Mouse (Mus musculus) limb, embryonic 10.5 days (tissue): ENCODE results near the gene Fam83f. TPM values are rescaled to one million over a fixed set of nuclear protein-coding genes. Genes with fewer than 3 reads are reported as not detected.

Experiments used
- DNase-seq: peaks from one replicate; pipeline ENCODE4 v3.0.0-alpha.2; 2017; ENCODE audit warnings: low spot score
- H3K27ac ChIP-seq: fragments of 300-500 bp; sonication (generic); 2 replicates; pipeline ENCODE4 v1.5.1; 2016; ENCODE audit warnings: mild to moderate bottlenecking
- H3K27me3 ChIP-seq: fragments of 300-500 bp; sonication (generic); 2 replicates; pipeline ENCODE4 v1.6.1; 2016; ENCODE audit warnings: low read depth, mild to moderate bottlenecking; ENCODE audit not compliant: poor library complexity, severe bottlenecking
- H3K36me3 ChIP-seq: fragments of 300-500 bp; sonication (generic); 2 replicates; pipeline ENCODE4 v1.6.1; 2016; ENCODE audit warnings: mild to moderate bottlenecking, moderate library complexity
- H3K4me1 ChIP-seq: fragments of 300-500 bp; sonication (generic); 2 replicates; pipeline ENCODE4 v1.6.1; 2016
- H3K4me3 ChIP-seq: fragments of 300-500 bp; sonication (generic); 2 replicates; pipeline ENCODE4 v1.5.1; 2016; ENCODE audit warnings: mild to moderate bottlenecking, moderate library complexity
- H3K9me3 ChIP-seq: fragments of 300-500 bp; sonication (generic); replicated peaks from 2 replicates; pipeline ENCODE4 v1.6.1; 2016; ENCODE audit warnings: mild to moderate bottlenecking
- WGBS: fragments of 180-500 bp; shearing (Covaris S2); methylation state at CpG from one replicate; pipeline ENCODE4 v1.1.7; 2016; 5-methylcytosine and 5-hydroxymethylcytosine counted together
- polyA plus RNA-seq: library from polyadenylated mRNA; unstranded; fragments of >200 nt; fragmentation: Nextera tagmentation; extraction: Ambion mirVana; gene quantifications from 2 replicates; pipeline ENCODE4 v1.2.1, GENCODE M21; 2016

The Fam83f gene
- polyA plus RNA-seq, result 0.98 and 1.2 TPM in 2 replicates

DNA sequence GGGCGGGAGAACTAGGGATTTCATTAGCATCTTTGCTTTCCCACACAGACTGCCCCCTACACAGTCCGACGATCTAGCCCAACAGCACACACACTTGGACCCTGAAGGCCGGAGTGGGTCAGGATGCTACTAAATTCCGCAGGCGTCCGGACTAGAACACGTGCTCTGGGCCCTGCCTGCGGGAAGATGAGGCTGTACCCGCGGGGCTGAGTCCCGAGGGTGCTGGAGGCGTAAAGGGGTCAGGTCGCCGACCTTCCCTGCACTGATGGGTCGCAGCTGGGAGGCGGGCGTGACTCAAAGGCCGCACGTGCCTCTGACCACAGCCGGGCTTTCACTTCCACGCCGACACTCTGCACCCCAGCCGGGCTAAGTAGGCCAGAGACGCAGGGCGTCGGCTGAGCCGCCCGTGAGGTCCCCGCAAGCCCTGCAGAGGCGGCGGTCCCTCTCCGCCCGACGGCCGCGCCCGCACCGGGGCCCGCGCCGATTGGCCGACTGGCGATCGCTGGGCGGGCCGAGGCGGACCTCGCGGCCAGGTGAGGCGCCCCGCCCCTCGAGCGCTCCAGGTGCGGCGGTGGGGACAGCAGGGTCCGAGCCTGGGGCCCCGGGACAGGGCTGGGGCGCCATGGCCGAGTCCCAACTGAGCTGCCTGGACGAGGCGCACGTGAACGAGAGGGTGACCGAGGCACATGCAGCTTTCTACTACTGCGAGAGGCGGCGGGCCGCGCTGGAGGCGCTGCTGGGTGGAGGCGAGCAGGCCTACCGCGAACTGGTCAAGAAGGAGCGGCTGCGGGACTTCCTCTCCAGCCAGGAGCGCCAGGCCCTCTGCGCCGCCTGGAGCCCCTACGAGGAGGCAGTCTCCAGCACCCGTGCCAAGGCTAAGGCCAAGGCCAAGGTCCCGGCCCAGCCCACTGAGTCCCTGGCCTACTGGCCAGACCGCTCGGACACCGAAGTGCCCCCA, at the start of gene Fam83f:
Gene Fam83f, plus strand, starts transcription at position 553 of the 958 bp plus-strand sequence.
- Histone ChIP-seq H3K27ac (peak within 1 kb of the TSS; percentile 38), H3K36me3 (no peaks in the 10 kb centered on the region)

DNA sequence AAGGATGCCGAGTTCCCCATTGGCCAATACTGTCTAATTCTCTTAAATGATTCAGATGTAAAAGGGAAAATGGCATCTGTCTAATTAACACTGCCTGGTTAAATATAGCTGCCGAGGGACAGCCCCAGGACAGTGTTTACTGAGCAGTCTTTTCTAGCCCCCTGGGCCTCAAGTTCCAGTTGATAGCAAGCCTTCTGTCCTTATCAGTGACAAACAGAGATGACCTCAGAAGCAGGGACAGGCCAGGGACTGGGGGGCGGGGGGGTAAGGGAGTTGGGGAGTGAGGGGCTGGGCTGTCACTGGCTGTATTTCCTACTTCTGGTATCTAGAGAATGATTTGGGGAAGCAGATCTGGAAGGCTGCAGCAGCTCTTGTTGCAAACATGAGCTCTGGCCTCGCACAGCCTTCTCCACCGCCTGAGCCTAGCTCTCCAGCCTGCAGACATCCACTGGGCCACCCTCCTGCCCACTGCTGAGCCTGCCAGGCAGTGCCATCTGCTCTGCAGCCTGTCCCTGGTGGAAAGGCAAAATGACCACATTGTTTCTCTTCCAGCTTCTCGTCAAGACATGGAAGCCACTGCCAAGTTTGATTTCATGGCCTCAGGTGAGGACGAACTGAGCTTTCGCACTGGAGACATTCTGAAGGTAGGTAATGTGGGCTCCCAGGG, 48.3 kb upstream of the Fam83f start:
- Histone ChIP-seq H3K36me3 (no peaks in the 10 kb centered on the region), H3K9me3 (no peaks in the 10 kb centered on the region), H3K27me3 (peaks cover 36% of the 10 kb centered on the region), H3K27ac (peak overlapping the region; percentile 37; the same call in 1 of the 2 replicates), H3K4me1 (peaks cover 24% of the 10 kb centered on the region), H3K4me3 (no peak overlapping the region)
- WGBS, result 71% methylated on average over 8 of the region's 8 CpGs
- no peak for DNase-seq

More for the DNA sequence above, at the start of gene Fam83f:
- Histone ChIP-seq H3K4me1 (peaks cover 13% of the 10 kb centered on the region), H3K9me3 (no peaks in the 10 kb centered on the region), H3K27me3 (peaks cover 65% of the 10 kb centered on the region), H3K4me3 (peak within 1 kb of the TSS; percentile 55)
- WGBS, result 3% methylated on average over 83 of the region's 85 CpGs
- DNase-seq, result peak; percentile 59

DNA sequence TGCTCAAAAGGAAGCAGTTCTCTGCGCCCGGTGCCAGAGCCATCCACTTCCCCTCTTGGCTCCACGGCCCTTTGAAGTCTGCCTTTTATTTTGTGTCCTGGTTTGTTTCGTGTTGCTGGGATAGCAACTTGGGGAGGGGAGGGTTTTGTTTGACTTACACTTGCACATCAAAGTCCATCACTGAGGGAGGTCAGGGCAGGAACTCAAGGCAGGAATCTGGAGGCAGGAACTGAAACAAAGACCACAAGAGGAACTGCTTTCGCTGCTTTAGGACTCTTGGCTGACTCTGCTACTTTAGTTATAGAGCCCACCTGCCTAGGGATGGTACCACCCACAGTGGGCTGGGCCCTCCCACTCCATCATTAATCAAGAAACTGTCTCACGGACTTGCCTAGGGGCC, 45.2 kb upstream of the Fam83f start:
- Histone ChIP-seq H3K36me3 (no peaks in the 10 kb centered on the region), H3K27me3 (0 out of 2 replicates have a peak, but pooled peaks cover 6% of the 10 kb centered on the region), H3K9me3 (no peaks in the 10 kb centered on the region), H3K4me1 (peaks cover 14% of the 10 kb centered on the region), H3K4me3 (no peak overlapping the region), H3K27ac (no peak overlapping the region)
- 62% methylated on average over 6 of the region's 6 CpGs for WGBS
- no peak for DNase-seq

DNA sequence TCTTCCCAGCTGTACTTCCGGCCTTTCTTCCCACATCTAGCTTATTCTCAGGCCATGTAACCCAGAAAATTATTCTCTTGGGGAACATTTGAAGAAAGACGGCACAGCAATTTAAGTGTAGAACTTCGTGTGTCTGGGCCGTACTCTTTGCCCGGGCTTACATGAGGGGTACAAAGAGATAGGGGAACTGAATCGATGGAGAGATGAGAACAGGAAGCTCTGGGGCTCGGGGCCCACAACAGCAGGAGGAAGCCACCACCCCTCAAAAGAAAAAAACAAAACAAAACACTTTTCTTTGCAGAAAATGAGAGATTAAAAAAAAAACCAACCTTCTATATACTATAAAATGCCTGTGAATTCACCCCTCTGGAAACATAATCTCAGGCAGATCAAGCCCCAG, 41.5 kb upstream of the Fam83f start:
- Histone ChIP-seq H3K4me1 (no peaks in the 10 kb centered on the region), H3K4me3 (no peak overlapping the region), H3K36me3 (no peaks in the 10 kb centered on the region), H3K27ac (no peak overlapping the region), H3K27me3 (no peaks in the 10 kb centered on the region), H3K9me3 (no peaks in the 10 kb centered on the region)
- WGBS, result 85% methylated on average over 7 of the region's 7 CpGs
- DNase-seq, result no peak

DNA sequence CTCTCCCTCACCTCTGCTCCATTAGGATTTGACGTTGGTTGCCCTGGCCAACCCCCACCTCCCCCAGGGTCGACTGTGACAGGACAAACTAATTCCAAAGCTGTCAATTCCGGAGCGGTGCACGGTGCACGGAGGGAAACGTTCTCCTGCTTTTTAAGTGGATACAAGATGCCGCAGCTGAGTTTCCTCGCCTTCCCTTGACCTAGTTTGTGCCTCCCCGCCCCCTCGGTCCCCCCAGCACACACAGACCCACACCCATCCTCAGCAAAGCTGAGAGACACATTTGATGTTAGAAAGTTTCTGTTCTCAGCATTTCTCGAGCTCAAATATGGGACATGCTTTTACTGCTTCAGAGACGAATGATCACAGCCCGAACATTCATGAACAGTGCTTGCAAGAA, 40.9 kb upstream of the Fam83f start:
- Histone ChIP-seq H3K9me3 (no peaks in the 10 kb centered on the region), H3K27ac (no peak overlapping the region), H3K4me3 (no peak overlapping the region), H3K27me3 (0 out of 2 replicates have a peak, but pooled peaks cover under 1% of the 10 kb centered on the region), H3K4me1 (no peaks in the 10 kb centered on the region), H3K36me3 (no peaks in the 10 kb centered on the region)
- 57% methylated on average over 14 of the region's 14 CpGs for WGBS
- no peak for DNase-seq

DNA sequence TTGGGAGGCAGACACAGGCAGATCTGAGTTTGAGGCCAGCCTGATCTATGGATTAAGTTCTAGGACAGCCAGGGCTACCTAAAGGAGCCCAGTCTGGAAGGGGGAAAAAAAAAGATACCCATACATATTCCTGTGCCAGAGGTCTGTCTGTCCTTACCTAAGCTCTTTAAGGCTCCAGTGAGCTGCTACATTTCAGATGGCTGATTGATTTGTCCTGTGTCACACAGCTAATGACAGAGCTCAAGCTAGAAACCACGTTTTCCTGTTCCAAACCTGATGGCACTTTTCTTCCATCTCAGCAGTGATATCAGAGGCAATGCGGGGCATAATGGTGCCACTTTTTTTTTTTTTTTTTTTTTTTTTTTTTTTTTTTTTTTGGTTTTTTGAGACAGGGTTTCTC, 40.3 kb upstream of the Fam83f start:
- H3K9me3 ChIP-seq, result no peaks in the 10 kb centered on the region
- 80% methylated on average over 2 of the region's 2 CpGs for WGBS
- H3K36me3 ChIP-seq, result no peaks in the 10 kb centered on the region
- no peak overlapping the region for H3K27ac ChIP-seq
- no peaks in the 10 kb centered on the region for H3K4me1 ChIP-seq
- DNase-seq, result no peak
- H3K4me3 ChIP-seq, result no peak overlapping the region
- 0 out of 2 replicates have a peak, but pooled peaks cover 7% of the 10 kb centered on the region for H3K27me3 ChIP-seq

DNA sequence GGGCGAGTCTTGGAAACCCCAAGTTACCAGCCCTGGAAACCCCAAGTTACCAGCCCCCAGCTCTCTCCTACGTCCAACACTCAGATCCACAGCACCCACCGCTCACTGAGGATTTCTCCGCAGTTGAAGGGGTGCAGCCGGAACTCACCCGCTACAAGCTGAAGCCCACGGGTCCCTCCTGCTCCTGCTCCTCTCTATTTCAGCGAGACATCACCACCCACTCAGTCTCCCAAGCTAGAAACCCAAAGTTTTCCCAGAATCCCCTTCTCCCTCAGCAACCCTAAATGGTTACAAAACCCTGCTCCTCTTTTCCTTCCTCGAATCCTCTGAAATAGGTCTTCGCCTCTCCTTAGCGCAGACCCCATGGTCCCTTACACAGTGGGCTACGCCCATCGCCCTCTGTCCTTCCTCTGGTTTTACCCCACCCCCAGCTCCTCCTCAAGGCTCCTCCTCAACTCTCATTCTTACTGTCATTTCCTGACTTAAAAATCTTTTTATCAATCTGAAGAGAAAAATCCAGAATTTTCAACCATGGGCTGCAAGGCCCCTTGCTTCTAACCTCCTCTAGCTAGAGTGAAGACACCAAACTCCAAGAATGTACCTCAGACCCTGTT, 39.3 kb upstream of the Fam83f start:
- Histone ChIP-seq H3K36me3 (no peaks in the 10 kb centered on the region), H3K27ac (no peak overlapping the region), H3K9me3 (no peaks in the 10 kb centered on the region), H3K4me1 (peaks cover 5% of the 10 kb centered on the region), H3K4me3 (no peak overlapping the region), H3K27me3 (0 out of 2 replicates have a peak, but pooled peaks cover 7% of the 10 kb centered on the region)
- 87% methylated on average over 13 of the region's 13 CpGs for WGBS
- no peak for DNase-seq

DNA sequence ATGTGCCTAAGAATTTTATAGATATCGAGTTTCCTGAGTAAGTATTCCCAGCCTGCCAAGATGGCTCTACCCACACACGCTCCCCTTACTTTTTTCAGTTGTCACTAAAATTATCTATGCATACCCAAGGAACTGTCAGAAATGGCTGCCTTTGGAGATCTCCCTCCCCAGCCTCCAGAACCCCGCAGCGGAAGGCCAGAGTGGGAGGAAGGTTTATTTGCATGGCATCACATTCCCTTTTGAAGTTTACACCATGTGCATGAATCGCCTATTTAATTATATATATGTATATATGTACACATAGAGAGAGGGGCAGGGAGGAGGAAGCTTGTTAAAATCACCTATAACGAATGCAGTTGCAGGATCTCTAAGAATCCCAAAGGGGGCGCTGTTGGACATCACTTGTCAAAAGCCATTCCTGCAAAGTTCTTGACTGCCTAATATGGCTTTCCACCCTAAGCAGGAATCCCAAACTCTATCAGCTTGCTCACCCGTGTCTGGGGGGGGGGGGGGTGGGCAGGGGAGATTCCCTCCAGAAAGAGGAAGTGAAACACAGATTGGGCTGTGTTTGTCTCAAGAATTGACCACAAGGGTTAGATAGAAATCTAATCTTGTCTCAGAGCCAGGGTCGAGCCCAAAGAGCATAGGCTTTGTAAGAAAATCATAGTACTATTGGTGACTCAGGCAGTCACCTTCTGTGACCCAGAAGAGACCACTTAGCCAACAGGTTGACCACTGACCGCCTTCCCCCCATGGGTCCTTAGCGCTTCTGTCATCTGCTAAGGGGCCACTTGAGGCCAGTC, 37.1 kb upstream of the Fam83f start:
- Histone ChIP-seq H3K36me3 (no peaks in the 10 kb centered on the region), H3K9me3 (no peaks in the 10 kb centered on the region), H3K27ac (no peak overlapping the region), H3K27me3 (0 out of 2 replicates have a peak, but pooled peaks cover 7% of the 10 kb centered on the region), H3K4me3 (no peak overlapping the region), H3K4me1 (peaks cover 11% of the 10 kb centered on the region)
- no peak for DNase-seq
- WGBS, result 59% methylated on average over 11 of the region's 11 CpGs

DNA sequence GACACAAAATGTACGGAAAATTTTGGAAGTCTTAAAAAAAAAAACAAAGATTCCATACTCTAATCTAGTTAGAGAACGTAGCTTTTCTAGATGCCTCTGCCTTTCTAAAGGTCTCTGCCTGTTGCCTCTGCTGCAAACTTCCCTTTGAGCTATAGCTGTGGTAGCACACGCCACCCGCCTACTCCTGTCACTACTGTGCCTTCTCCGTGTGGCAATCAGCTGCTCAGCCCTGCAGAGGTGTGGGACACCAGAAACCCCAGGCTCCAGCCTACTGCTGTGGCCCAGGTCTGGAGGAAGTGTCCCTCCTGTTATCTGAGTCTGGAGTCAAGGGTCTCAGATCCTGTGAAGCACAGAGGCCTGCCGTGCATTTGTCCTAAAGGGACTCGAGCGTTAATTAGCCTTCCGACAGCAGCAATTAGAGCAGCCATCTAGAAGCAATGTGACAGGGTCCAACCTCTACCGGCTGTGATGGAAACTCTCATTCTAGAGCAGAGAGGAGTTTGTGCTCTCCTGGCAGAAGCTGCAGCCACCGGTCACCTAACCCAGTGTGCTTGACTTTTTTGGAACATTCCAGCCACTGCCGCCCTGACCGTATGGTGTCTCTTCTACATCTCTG, 34.8 kb upstream of the Fam83f start:
- DNase-seq, result no peak
- Histone ChIP-seq H3K4me1 (peaks cover 11% of the 10 kb centered on the region), H3K9me3 (no peaks in the 10 kb centered on the region), H3K4me3 (no peak overlapping the region), H3K27ac (no peak overlapping the region), H3K27me3 (0 out of 2 replicates have a peak, but pooled peaks cover 7% of the 10 kb centered on the region), H3K36me3 (no peaks in the 10 kb centered on the region)
- 45% methylated on average over 13 of the region's 13 CpGs for WGBS

DNA sequence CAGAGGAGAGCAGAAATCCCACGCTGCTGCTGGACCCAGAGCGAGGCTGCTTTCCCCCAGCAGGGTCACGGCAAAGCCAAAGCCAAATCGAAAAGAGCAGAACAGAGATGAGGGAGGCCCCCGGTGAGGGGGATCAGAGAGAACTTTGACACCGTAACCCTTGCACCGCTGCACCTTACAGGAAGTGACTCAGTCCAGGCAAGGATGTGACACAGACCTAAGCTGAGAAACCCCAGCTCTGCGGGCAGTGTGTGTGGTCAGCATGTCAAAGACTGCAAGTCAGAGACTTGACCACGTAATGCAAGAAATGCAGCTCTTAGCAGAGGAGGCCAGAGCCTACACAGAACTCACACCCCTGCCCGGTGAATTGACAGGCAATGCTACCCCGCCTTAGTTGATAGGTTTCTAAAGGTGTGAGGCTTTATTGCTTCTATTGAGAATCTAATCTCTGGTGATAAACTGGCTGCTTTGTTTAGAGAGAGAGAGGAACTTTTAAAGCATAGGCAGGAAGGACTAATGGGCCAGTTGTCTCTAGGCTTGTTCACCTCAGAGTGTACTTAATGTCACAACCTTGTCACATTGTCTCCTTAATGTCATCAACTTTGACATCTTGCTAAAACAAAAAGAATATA, 32.5 kb upstream of the Fam83f start:
- Histone ChIP-seq H3K4me3 (no peak overlapping the region), H3K27ac (no peak overlapping the region), H3K9me3 (no peaks in the 10 kb centered on the region), H3K4me1 (peaks cover 11% of the 10 kb centered on the region), H3K36me3 (no peaks in the 10 kb centered on the region), H3K27me3 (0 out of 2 replicates have a peak, but pooled peaks cover 7% of the 10 kb centered on the region)
- no peak for DNase-seq
- 46% methylated on average over 11 of the region's 11 CpGs for WGBS

DNA sequence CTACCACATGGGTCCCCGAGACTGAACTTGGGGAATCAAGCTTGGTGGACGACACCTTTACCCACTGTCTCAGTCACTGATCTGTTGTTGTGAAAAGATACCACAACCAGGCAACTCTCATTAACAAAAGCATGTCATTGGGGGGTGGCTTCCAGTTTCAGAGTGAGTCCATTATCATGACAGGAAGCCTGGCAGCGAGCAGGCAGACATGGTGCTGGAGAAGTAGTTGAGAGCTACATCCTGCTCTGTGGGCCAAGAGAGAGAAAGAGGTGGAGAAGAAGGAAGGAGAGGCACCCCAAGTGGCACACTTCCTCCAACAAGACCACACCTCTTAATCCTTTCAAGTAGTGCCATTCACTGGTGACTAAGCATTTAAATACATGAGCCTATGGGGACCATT, 31.8 kb upstream of the Fam83f start:
- H3K27ac ChIP-seq, result no peak overlapping the region
- H3K9me3 ChIP-seq, result no peaks in the 10 kb centered on the region
- H3K27me3 ChIP-seq, result 0 out of 2 replicates have a peak, but pooled peaks cover 7% of the 10 kb centered on the region
- peaks cover 11% of the 10 kb centered on the region for H3K4me1 ChIP-seq
- no peak for DNase-seq
- 80% methylated on average over 3 of the region's 3 CpGs for WGBS
- no peak overlapping the region for H3K4me3 ChIP-seq
- H3K36me3 ChIP-seq, result no peaks in the 10 kb centered on the region
